Mouse (Mus musculus): ENCODE results near the gene Cela3b. TPM values are rescaled to one million over a fixed set of nuclear protein-coding genes. Genes with fewer than 3 reads are reported as not detected.
A peak's percentile ranks its signal among the peaks of the same experiment; 100 is the strongest.

Cela3b gene
- total RNA-seq (2022), result not detected

DNA sequence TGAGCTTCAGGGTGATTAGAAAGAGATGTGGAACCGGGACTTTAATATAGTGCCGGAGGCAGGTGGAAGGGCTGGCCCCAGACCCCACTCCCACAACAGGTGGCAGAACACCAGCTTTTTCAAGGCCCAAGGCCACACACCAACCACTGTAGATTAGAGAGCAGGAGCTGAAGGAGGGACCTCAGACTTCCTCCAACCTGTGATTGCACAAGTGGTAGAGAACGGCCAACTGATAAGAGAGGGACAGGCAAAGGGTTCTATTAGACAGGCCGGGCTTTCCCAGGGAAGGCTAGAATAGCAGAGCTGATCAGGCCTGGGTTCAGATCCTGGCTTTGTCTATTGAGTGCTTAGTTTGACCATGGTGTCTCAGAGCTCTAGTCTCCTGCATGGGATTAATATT is at the start of gene Cela3b:
Gene Cela3b, minus strand, starts transcription at position 39 of the 400 bp plus-strand sequence.
- DNase-seq (ENCODE audit: low spot score in 2 of 2), result no peak

DNA sequence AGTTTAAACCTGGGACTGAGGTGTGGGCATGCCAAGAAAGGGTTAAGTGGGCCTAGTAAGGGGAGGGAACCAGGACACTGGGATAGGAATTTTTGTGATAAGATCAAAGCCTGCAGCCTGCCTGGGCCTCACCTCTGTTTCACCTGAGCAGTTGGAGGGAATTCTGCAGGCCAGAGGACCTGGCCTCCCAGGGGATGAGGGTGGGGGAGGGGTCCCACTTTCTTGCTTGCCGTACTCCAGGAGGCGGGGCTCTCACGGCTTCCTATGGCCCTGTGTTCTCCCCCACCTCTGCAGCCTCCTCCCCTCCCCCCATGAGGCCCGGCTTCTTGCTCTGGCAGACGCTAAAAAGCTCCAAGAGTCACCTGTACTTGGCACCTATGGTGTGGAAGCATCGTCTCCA is 49.4 kb upstream of the Cela3b start:
- DNase-seq (ENCODE audit: low spot score in 2 of 2), result no peak

DNA sequence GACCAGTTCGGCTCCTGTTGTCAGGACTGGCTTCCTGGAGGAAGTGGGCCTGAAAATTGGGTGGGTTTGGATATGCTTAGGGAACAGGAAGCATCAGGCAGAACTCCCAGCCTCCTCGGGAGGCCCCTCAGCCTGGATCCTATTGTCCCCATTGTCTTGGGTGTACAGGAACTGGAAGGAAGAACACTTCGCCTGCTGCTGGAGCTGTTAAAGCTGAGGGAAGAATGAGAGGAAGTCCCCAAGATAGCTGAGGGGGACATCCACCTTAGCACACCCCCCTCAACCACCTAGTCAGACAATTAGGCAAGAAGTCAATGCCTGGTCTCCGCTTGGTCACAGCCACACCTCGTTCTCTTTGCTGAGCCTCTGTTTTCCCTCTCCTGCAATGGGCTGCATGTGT is 48.0 kb upstream of the Cela3b start:
- no peak for DNase-seq (ENCODE audit: low spot score in 2 of 2)

DNA sequence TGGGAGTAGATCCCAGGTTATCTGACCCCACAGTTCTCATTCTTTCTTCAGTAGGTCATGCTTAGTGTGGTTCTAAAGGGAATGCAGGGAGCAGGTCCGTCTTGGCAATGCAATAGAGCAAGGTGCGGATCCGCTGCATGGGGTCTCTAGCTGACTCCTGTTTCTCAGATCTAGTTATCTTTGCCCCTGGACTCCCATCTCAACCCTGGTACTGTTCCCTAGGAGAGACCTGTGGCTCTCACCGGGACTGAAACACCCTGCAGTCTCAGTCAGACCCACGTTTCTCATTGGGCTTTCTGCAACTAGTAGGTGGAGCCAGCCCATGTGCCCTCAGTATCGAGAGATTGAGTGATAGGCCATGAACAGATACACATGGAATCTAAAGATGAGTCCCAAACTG is 47.3 kb upstream of the Cela3b start:
- DNase-seq (ENCODE audit: low spot score in 2 of 2), result no peak

DNA sequence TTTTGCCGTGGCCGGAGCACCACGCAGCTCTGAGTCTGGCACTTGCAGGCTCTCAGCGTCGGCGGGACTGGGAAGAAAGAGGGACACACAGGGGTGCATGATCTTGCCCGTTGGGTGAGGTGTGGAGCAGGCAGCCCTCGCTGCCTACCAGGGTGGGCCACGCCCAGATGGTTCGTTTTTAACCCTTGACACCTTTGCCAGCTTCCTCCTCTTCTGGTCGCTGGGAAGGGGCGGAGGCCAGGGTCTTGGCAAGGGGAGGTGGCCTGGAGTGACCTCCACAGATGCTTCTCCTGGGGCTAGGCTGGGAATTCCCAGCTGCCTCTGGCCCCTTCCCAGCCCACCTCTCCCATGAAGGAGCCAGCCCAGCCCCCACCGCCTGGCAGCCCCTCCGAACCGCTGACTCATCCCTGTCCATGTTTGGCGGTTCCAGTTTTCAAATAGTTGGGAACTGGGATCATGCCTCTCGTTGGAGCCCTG is 46.5 kb upstream of the Cela3b start:
- DNase-seq (ENCODE audit: low spot score in 2 of 2), result no peak

DNA sequence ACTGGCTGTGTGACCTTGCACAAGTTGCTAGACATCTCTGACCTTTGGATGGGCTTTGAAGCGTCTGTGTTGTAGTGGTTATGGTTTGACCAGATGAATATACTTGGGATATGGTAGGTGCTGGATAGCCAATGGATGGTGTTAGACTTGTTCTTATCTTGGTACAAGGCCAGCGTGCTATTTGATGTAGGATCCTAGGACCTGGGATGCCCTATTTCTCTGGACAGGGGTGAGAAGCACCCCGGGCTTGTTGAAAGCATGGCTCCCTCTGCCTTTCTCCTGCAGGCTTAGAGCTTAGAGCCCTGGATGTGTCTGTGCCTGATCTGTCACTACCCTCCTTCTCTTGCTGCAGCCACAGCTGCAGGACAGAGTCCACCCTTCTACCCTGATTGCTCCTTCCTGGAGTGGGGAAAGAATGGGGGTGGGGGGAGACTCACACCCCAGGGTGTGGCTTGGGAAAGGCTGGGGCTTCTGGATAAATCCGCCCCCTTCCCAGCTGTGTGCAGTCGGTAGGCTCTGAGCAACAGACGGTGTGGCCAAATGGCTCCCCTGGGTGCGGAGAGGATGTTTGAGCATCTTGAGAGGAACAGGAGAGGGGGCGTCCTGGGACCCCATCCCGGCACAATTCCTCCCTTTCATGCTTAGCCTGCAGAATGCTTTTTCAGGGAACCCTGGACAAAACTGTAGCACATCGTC is 45.9 kb upstream of the Cela3b start:
- peak; percentile 58 to 59 for DNase-seq (ENCODE audit: low spot score in 2 of 2)

DNA sequence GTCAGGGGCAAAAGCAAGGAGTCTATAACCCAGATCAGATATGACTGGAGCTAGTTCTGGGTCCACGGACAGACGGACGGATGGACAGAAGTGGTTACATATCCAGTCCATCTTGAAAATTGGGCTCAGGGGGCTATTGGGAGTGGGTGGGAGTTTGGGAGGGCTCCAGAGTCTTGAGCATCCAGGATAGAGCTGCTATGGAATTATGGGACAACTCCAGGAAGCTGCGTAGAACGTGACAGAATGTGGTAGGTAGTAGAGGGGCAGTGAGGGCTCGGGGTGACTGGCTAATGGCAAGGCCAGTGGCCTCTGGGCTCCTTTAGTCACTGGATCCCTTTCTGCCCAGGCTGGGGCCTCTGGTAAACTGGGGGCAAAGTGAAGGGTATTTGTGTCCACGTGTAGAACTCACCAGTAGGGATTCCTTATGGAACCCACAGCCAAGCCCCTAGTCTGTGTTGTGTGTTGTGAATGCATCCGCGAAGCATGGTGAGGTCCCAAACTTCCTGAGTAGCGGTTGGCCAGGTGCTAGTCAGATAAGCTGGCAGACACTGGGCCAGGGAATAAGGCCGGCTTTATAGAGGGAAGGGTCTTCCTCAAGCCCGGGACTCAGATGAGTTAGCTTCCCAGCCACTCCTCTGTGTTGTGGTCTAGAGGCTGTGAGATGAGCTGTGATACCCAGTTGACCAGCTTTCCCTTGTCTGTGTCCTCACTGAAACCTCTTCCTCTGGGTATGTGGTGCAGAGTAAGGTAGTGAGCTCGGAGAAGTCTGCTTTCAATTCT is 45.1 kb upstream of the Cela3b start:
- no peak for DNase-seq (ENCODE audit: low spot score in 2 of 2)

DNA sequence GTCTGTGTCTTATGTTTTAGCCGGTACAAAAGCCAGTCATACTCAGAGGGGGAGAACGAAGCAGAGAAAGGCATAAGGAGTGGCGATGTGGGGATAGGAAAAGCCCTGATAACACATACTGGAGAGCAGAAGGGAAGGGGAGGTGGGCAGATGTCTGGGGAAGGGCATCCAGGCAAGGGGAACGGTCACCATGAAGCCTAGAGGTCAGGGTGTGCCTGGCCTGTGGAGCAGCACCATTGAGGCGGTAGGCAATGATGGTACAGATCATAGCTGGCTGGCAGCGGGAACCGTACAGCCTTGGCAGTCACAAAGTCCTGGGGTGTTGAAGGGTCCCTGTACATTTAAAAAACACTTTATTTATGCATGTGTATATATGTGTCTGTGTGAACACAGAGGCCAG is 44.4 kb upstream of the Cela3b start:
- DNase-seq (ENCODE audit: low spot score in 2 of 2), result no peak

DNA sequence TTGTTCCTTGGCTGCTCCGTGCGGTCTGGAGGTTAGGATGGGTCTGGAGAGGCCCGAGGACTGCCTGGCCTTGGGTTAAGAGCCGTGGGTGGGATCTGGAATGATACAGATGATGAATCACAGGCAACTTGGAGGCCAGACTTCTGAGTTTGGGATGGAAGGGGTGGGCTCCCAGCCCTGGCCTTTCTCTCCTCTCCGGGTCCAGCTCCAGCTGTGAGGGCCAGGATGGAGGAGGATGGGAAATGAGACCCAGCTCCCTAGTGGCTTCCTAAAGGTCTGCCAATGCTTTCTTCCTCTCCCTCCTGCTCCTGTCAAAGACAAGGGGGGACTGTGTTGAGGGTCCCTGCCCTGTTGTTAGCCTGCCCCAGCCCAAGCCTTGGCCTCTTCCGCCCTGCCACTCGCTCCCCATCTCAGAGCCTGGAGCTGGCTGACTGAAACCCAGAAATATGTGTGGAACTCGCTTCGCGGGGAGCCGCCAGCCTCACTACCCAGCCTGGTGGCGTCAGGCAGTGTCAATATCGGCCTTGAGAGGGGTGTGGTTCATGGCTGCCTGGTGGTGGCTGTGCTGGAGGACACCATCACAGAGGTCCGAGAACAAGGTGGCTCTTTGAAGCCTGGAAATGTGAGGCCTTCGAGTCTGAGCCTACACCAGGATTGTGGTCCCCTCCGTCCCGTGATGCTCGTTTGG is 43.5 kb upstream of the Cela3b start:
- no peak for DNase-seq (ENCODE audit: low spot score in 2 of 2)

DNA sequence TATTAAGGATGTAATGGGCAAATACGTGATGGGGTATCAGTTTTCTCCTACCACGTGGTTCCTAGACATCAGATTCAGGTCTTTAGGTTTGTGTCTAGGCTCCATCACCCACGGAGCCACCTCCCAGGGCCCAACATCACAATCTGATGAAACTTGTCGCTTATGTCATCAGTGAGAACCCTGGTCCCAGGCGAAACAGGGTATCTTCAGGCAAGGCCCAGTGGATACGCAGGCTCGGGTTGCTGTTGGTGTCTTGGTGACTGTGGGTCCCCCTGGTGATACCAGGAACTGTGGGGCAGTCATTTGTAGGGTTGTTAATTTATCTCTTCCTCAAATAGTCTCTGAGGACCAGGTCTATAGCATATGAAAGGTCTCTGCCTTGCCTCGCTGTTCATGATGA is 42.9 kb upstream of the Cela3b start:
- no peak for DNase-seq (ENCODE audit: low spot score in 2 of 2)

DNA sequence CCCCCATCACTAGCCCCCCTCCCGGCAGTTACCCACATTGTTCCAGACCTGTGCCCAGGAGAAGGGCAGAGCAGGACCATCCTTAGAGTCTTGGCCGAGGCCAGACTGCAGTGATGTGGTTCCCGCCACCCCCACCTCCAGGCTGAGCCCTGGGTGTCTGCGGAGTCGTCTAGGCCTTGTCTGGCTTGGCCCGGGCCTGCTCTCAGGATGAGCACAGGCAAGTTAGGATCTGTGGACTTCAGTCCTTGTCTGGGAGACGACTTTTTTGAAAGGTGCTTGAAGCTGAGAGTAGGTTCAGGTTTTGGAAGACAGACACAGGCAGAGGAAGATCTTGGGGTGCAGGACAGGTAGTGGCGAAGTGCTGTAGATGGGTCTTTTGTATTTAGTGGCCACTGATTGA is 41.0 kb upstream of the Cela3b start:
- DNase-seq (ENCODE audit: low spot score in 2 of 2), result no peak

DNA sequence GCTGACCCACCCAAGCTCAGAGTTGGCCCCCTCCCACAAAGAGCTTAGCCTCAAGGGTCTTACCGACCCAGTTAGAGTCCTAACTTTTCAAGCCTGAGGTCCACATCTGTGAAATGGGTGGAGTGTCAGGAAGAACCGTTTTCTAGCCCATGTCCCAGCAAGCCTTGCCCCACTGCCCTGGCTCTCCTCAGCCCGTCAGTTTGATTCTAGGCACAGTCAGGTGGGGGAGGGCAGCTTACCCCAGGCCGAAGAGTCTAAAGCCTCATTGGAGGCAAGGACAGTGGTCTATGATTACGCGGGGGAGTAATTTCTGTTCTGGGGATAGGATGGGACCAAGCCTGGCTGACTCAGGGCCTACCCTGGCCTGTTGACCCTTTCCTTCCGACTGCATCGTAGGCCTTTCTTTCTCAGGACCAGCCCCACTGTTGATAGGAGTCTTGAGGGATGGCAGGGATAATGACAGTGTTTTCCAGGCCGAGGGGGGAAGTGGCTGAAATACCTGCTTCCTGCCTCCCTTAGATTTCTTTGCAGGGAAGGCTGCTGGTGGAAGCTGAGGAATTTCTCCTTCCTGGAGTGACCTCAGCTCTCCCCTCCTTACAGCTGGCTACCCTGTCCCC is 40.5 kb upstream of the Cela3b start:
- DNase-seq (ENCODE audit: low spot score in 2 of 2), result no peak

DNA sequence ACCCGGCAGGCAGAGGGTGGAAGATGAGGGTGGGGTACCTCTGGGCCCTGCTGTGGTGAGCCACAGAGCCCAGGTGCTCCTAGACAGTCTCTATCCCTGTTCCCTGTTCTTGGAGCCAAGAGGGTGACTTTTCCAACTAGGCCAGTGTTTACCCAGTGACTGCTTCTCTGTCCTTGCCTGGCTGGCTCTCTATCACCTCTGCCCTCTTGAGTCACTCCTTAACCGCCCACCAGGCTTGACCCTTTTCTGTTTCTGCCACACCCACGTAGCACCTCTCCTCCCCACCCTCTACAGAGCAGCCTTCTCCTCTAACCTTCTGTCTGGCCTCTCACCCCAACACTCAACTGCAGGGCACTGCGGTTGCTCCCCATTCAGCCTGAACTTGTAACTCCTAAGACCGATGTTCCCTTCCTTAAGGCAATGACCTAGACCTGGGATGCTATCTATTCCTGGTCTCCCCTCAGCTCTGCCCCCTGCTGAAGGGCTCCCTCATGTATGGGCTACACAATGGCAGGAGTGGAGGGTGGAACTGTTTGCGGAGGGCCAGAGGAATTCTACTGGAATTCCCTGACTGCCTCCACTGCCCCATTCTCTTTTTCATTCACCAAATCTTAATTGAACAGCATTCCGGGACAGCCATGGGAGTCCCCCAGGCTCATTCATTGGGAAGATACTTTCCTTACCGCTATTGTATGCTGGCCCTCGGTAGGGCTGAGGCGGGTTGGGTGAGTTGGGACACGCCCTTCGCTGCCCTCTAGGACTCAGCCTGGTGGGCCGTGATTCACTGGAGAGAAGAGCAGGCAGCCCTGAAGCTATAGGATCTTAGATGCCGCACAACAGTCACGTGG is 39.7 kb upstream of the Cela3b start:
- DNase-seq (ENCODE audit: low spot score in 2 of 2), result no peak

DNA sequence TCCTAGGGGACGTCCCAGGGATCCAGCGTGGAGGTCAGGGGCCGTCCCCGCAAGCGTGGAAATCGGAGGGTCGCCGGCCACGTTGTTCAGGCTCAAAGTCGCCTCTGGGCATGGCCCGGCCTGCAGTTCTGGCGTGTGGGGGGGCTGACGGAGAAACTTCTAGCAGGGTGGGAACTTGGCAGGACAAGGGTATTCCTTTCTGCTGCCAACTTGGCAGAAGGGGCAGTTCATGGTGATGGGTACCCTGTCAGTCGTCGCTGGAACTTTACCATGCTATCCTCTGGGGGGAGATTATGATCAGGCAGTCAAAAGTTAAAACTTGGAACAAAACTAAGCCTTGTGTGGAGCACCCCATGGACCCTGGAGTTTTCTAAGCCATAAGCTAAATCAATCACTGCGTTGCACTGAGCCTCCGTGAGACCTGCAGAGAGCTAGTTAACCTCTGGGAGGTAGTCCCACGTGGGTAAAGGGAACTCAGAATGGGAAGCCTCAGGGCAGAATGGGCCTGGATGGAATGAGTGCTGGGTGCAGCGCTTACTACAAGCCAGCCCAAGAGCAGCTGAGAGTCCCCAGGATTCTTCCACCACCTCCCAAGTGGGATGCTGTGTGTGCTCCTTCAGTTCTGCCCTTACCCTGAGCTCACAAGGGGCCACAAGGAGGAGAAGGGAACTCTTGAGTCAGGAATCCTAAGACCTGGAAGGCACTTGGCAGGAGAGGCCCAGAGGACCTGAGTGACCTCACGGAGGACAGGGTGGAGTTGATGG is 38.9 kb upstream of the Cela3b start:
- no peak for DNase-seq (ENCODE audit: low spot score in 2 of 2)

DNA sequence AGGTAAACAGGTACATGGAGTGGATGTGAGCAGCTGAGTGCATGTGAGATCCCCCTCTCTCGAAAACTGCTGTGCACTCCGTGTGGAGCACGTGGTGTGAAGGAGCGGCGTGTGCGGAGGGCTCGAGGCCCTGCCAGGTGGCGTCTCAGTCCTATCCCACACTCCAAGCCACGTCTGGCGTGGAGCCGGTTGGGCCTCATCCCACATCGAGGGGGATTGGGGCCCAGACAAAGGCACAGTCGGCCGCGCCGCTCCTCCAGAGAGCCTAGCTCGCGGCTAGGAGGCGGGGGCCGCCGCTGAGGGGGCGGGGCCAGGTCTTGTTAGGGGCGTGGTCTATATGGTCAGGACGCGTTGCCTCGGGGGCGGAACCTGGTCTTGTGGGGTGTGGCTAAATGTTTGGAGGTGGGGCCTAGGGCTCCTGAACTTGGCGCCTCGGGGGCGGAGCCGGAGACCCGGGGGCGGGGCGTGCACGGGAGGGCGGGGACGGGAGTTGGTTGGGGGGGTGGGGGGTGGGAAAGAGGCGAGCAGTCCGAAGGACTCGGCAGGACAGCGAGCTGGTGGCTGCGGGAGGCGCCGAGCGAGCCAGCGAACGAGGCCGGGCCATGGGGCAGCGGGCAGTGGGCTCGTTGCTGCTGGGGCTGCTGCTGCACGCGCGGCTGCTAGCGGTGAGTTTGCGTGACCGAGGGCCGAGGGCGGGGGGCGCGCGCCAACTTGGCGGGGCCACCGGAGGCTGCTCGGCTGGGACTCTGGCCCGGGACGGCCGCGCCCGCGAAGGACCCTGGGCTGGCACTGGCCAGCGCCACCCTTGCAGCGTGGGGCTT is 38.1 kb upstream of the Cela3b start, which contains the start of gene Hspg2:
Gene Hspg2, plus strand, starts transcription at position 510 of the 821 bp plus-strand sequence.
- DNase-seq (ENCODE audit: low spot score in 2 of 2), result peak; percentile 70 to 76

DNA sequence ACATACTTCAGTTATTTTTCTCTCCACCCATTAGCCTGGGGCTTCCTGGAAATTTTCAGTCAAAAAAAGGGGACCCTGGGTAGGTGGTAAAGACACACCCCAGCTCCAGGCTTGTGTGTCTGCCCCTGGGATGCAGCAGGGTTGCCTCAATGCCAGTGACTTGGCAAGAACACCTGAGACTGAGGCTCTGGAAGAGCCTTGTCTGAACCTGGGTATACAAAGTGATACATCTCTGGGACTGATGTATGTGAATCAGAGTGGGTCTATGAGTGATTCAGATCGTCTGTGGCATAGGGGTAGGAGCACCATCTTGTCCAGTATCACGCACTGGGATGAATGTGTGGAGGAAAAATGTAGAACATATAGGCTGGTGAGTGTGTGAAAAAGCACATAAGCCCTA is 37.2 kb upstream of the Cela3b start:
- no peak for DNase-seq (ENCODE audit: low spot score in 2 of 2)

DNA sequence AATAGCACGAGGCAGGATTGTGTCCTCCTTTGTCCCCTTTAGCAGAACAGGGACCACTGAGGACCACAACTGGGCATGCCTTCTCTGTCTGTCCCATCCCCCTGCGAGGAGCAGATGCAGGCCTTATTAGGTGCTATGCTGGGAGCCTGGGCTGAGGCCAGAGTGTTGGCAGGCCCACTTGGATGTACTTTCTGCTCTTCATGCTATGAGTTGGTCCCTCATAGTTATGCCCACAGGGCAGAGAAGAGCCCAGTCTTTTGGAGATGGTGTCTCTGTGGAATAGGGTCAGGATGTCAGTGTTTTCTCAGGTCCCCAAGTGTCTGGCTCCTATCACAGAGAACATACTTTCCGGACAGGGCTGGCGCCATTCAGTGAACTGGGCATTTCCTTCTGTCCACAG is 36.7 kb upstream of the Cela3b start:
- no peak for DNase-seq (ENCODE audit: low spot score in 2 of 2)

DNA sequence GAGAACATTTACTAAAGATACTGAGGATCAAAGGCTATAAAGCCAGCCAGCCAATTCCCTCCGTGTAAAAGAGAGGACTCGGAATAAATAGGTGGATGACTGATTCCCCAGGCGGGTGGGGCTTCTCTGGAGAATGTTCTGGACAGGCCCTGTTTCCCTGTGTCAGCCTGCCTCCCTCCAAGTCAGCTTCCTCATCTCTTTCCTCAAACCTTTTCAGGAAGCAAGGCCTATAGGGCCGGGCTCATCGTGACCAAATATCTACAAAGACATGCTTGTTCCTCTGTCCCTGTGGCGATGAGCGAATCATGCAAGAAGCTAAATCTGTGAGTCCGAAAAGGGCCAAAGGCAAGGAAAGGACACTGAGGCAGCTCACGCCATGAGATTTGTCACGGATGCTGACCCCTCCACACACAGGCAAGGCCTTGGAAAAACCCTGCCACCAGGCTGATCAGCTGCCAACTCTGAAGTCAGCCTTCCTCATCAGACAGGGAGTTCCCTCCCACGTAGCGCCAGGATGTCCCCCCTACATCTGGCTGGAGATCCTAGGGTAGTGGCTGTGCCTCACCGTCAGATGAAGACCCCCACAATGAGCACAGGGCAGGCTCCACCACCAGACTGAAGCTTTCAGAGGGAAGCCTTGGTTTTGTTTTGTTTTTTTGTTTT is 34.9 kb upstream of the Cela3b start:
- DNase-seq (ENCODE audit: low spot score in 2 of 2), result no peak
